Mouse (Mus musculus): ENCODE measurements around the gene Snu13.

The Snu13 gene

DNA sequence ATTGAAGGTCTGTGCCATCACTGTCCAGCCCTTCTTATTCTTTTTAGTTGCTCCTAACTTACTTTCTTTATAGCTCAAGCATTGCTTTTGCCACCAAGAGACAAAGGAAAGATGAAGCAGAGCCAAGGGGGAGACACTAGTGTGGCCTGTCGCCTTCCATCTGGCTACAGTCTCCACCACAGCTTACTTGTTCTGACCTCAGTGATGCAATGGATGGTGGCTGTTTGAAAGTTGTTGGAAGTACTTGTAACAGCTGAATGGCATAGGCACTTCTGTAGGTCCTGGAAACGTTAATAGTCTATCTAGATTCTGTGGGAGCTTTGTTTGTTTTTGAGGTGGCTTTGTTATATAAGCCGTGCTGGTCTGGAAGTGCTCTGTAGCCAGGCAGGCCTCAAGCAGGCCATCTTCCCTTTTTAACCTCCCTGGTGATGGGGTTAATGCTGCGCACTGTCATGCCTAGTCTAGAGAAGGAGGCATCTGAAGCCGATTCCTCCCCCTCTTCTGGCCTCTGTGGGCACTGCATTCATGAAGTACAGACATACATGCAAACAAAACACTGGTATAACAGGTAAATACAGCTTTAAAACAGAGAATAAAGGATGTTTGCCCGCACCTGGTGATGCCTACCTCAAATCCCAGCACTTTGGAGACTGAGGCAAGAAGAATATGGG is 23.3 kb downstream of the Snu13 start:
- DNase-seq, result no peak

DNA sequence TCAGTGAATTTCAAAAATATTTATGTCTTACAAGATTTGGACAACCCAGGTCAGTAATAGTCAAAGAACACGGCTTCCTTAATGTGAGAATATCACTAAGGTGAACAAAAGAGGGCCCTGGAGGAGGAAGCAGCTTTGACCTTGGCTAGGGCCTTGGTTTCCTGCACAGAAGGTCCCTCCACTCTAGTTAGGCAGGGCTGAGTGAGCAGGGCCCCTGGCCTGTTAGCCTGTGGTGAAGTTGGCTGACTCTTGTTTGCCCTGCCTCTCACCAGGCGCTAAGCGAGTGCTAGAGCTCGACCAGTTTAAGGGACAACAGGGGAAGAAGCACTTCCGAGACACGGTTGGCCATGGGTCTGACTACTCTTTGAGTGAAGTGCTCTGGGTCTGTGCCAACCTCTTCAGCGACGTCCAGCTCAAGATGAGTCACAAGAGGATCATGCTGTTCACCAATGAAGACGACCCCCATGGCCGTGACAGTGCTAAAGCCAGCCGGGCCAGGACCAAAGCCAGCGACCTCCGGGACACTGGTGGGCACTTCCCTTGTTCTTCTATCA is 24.8 kb downstream of the Snu13 start:
- no peak for DNase-seq

DNA sequence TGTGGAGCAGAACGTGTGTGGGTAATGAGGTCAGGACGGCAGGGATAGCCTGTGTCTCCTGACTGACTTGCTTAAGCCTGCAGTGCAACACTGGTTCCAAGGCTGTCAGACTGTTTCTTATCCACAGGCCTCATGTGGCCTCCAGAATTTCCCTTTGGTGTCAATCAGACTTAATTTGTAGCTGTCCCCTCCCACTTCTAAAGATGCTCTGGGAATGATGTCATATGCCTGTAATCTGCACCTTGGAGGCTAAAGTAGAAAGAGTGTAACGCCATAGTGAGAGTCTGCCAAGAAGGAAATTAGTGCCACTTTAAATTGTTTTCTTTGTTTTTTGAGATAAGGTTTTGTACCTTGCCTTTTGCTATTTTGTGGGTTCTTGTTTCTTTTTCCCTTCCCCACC is 28.1 kb downstream of the Snu13 start:
- DNase-seq, result no peak

DNA sequence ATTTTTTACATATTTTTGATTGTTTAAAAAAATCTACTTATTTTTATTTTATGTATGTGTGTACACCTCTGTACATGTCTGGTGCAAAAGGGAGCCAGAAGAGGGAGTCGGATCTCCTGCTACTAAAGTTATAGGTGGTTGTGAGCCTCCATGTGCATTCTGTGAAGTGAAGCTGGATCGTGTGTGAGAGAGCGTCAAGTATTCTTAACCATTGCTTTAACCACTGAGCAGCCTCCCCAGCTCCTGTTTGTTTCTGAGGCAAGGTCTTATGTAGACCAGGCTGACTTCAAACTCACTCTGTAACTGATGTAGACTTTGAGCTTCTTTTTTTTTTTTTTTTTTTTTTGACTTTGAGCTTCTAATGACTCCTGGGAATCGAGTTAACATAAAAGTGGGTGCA is 29.9 kb downstream of the Snu13 start:
- no peak for DNase-seq

DNA sequence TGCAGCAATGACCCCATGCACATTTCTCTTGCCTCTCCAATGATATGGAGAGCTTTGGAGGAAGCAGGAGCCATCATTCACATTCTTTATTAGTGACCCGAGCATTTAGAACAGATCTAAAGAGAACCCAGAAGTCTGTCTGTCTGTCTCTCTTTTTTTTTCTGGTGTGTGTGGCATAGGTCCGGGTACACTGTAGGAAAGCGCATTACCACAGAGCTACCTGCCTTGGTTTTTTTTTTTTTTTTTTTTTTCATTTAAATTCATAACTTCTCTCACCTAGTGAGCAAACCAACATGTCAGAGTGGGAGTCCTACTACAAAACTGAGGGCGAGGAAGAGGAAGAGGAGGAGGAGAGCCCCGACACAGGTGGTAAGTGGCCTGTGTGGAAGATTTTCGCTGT is 30.6 kb downstream of the Snu13 start:
- no peak for DNase-seq

DNA sequence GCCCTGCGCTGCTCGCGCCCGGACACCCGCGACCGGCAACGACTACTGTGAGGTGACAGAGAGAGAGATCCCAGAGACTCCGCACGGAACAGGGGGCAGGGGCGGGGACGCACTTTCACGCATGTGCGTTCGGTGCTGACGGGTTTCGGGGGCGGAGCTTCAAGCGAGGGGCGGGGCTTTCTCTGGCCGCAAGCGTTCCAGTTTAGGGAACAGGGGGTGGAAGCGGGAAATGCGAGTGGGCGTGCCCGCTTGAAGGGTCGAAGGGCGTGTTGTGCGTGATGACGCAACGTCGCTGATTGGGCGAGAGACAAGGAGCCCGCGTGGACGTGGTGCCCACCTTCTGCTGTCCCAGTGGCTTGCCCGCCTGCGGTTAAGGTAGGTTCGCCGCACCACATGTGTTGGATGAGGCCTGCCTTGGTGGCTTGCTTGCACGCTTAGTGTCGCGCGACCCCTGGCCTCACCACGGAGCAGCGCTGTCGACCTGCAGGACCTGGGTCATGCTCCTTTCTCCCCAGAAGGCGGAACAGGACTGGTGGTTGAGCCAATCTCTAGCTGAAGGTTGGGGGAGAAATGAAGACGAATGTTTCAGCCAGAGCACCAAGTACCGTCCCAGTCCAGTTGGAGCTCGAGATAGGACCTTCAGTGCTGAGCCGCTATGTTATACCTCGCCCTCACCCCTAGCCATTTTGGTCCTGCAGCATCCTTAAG is 31.1 kb downstream of the Snu13 start:
- DNase-seq, result peak; percentile 99

DNA sequence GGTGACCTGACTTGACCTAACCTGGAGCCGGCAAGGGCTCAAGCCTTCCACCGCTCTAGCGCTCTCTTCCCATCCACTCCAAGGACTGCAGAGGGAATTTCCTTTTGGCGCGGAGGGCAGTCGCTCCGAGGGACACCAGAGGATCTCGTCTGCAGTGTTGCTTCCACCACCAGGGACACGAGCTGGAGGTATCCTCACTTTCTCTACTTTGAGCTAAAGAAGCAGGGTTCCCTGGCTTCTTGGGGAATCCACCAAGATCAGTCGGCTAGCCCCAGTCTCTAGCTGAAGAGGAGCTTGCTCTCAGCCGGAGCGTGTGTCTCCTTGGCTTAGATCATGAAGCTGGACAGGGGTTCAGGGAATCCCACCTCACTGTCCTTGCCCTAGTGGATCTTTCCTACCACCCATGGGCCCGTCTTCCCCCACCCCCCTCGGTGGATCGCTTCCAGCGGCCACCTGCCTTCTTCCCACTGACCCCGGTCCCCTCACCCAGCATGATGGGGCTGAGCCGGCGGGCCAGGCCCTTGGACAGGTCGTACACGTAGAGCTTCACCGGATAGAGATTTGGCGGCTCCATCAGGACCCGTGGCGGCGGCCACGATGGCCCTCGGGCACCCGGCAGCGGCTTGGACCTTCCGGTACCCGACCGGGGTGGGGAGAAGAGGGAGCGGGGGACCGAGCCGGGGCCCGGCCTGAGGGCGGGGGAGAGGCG is 31.9 kb downstream of the Snu13 start:
- DNase-seq, result peak; percentile 51

DNA sequence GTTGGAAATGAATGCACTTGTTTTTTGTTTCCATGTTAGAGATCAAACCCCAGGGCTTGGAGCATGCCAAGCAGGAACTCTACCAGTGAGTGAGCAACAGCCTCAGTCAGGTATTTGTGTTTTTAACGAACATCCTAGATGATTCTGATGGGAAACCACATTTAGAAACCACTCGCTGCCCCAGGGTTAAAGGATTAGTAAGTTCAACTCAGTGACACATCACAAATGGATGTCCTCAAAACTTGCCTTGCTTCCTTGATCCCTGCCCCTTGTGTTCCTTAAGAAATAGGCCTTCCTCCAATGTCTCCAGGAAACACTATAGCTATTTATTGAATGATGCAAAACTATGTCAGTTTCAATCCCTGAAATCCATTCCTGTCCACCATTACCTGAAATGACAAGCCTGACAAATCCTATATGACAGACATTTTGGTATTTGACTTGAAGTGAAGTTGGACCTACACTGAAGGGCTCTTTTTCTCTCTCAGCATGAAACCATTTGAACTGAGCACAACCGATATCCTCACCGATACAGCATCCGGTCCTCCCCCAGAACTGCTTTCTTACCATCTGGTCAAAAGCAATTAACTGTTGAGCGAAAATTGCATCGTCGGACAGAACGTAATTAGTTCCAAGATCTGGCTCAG is 32.5 kb downstream of the Snu13 start:
- DNase-seq, result no peak

DNA sequence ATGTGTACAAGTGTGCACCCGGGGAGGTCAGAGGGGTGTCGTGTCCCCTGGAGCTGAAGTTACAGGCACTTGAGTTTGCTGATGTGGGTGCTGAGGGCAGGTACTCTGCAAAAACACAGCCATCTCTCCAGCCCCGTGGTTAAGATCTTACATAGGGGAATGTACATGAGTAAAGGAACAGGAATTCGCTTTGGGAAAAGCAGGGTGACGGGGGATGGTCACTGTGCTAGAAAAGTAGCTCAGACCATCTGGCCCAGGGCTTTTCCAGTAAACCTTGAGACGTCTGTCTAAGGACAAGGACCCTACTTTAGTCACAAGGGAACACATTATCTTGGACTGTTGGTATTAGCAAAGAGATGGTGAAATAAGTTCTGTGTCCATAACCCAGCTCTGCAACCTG is 35.5 kb downstream of the Snu13 start:
- no peak for DNase-seq

DNA sequence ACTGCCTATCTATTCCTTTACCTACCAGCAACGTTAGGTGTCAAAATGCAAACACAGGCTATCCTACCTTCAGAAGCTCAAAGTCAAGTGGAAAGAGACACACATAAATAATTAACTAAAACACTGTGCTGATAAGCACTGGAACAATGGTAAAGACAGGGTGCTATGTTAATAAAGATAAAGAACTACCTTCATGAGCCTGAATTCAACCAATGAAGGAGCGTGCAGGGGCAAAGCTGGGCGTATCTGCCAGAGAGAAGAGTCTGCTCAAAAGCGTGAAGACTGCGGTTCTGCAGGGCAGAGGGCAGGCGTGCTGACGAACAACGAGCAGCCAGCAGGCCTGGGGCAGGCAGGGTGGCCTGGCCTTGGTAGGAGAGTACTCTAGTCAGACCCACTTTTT is 43.1 kb downstream of the Snu13 start:
- no peak for DNase-seq

DNA sequence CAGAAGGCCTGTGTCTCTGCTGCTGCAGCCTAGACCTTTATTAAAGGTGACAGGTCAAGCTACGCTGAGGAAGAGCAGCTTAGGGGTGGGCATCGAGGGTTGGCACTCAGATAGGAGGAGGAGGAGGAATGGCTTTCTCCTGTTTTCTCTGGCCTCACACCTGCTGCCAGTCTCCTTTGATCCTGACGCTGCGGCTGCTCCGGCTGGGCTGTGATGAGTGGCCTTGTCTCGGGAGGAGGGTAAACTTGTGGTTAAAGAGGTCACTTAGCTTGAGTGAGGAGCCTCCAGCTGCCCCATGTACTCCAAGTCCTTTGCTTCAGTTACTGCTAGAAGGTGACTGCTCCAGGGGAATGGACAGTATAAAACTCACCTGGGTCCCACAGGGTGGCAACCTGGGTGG is 53.4 kb downstream of the Snu13 start:
- no peak for DNase-seq

DNA sequence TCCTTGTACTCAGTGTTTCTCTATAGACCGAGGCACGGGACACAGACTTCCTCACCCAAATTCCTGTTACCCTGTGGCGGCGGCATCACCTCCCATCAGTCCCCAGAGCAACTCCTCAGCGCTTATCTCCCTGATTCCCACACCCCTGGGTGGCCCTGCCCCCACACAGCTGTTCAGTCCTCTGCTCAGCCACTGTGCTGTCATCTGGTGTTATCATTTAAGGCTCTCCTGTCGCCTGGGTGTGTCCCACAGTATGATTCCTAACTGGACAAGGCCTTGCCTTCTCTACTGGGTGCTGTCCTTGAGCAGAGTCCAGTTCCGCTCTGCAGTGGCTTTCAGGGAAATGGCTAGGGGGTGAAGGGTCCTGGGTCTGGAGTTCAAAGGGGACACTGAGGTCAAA is 56.8 kb downstream of the Snu13 start:
- no peak for DNase-seq

All from retina, postnatal 1 day (tissue).